Mouse (Mus musculus): Measurements from ENCODE around the gene Ermard.

GRCm38 (mm10) chr17:15084226-15084848 is 43.3 kb downstream of the Ermard start:
- no peak for TF ChIP-seq MAFK (IDR thresholded peaks at IDR 0.05; ENCODE audit: insufficient read depth, low read depth, low read length)
- TF ChIP-seq HCFC1 (IDR thresholded peaks at IDR 0.05; ENCODE audit: borderline replicate concordance, insufficient read depth, low read length): no peak
- TF ChIP-seq ZC3H11A (IDR thresholded peaks at IDR 0.05; ENCODE audit: borderline replicate concordance, low read depth, low read length): no peak
- TF ChIP-seq CHD2 (IDR thresholded peaks at IDR 0.05; ENCODE audit: low read depth, low read length): no peak
